Mouse (Mus musculus) MEL (cell line): Measurements from ENCODE around the gene Sdad1. TPM values are rescaled to one million over a fixed set of nuclear protein-coding genes. Genes with fewer than 3 reads are reported as not detected.

Source experiments
- DNase-seq: peaks from one replicate; pipeline ENCODE4 v3.0.0; 2011; ENCODE audit warnings: low read depth, low spot score
- H3K27ac ChIP-seq: 2 replicates; pipeline ENCODE4 v1.5.1; 2012; ENCODE audit warnings: low read depth, mild to moderate bottlenecking, control low read depth, low read length, moderate library complexity; ENCODE audit not compliant: control insufficient read depth
- H3K27me3 ChIP-seq, 2 experiments: fragments of 150-350 bp in 1 of 2; sonication (generic) in 1 of 2; 2 replicates each; pipeline ENCODE4 v1.6.1; 2012; ENCODE audit warnings: low read length in 2 of 2, mild to moderate bottlenecking in 2 of 2, improper control_type of control experiment in 1 of 2, moderate library complexity in 1 of 2; ENCODE audit not compliant: insufficient read depth in 2 of 2, control insufficient read depth in 1 of 2
- H3K36me3 ChIP-seq, 2 experiments: 2 replicates each; pipeline ENCODE4 v1.6.1; 2012 to 2014; ENCODE audit warnings: low read length in 2 of 2, improper control_type of control experiment in 1 of 2, inconsistent platforms in 1 of 2, mild to moderate bottlenecking in 1 of 2; ENCODE audit not compliant: insufficient read depth in 2 of 2, control insufficient read depth in 1 of 2
- H3K4me1 ChIP-seq, 2 experiments: fragments of 150-350 bp in 1 of 2; sonication (generic) in 1 of 2; 2 replicates each; pipeline ENCODE4 v1.6.1; 2012; ENCODE audit warnings: low read length in 2 of 2, improper control_type of control experiment in 1 of 2, mild to moderate bottlenecking in 1 of 2; ENCODE audit not compliant: insufficient read depth in 2 of 2, control insufficient read depth in 1 of 2
- H3K4me3 ChIP-seq, 2 experiments: fragments of 150-350 bp in 1 of 2; sonication (generic) in 1 of 2; 2 replicates each; pipeline ENCODE4 v1.5.1; 2012; ENCODE audit warnings: low read depth in 2 of 2, low read length in 2 of 2, mild to moderate bottlenecking in 2 of 2, moderate library complexity in 2 of 2, control low read depth in 1 of 2, improper control_type of control experiment in 1 of 2; ENCODE audit not compliant: control insufficient read depth in 1 of 2, insufficient read depth in 1 of 2
- H3K79me2 ChIP-seq: 2 replicates; pipeline ENCODE4 v1.6.1; 2012; ENCODE audit warnings: mild to moderate bottlenecking, low read length, moderate library complexity; ENCODE audit not compliant: control insufficient read depth, poor library complexity, insufficient read depth
- H3K9ac ChIP-seq: 2 replicates; pipeline ENCODE4 v1.6.1; 2012; ENCODE audit warnings: low read depth, mild to moderate bottlenecking, control low read depth, low read length, moderate library complexity; ENCODE audit not compliant: control insufficient read depth, poor library complexity, severe bottlenecking
- H3K9me3 ChIP-seq: fragments of 150-350 bp; sonication (generic); replicated peaks from 2 replicates; pipeline ENCODE4 v1.6.1; 2012; ENCODE audit warnings: mild to moderate bottlenecking, low read length, improper control_type of control experiment, moderate library complexity; ENCODE audit not compliant: insufficient read depth
- CHD1 ChIP-seq: IDR thresholded peaks from 2 replicates; pipeline ENCODE4 v1.6.1; 2012; ENCODE audit warnings: low read depth, mild to moderate bottlenecking, inconsistent platforms, low read length, improper control_type of control experiment
- CHD2 ChIP-seq: IDR thresholded peaks from 2 replicates; pipeline ENCODE4 v1.6.1; 2011; ENCODE audit warnings: low read length, improper control_type of control experiment
- CTCF ChIP-seq, 3 experiments: IDR thresholded peaks in 2 of 3; conservative IDR thresholded peaks in 1 of 3; 2 replicates each; pipeline ENCODE4 v1.5.1; 2011 to 2012; ENCODE audit warnings: low read length in 3 of 3, low read depth in 2 of 3, mild to moderate bottlenecking in 2 of 3, improper control_type of control experiment in 1 of 3, inconsistent platforms in 1 of 3, mixed read lengths in 1 of 3, moderate library complexity in 1 of 3; ENCODE audit not compliant: control insufficient read depth in 1 of 3, insufficient read depth in 1 of 3, poor library complexity in 1 of 3, severe bottlenecking in 1 of 3
- ELF1 ChIP-seq: IDR thresholded peaks from 2 replicates; pipeline ENCODE4 v1.6.1; 2014; ENCODE audit warnings: low read depth, mild to moderate bottlenecking, inconsistent platforms, low read length, improper control_type of control experiment, moderate library complexity
- EP300 ChIP-seq, 2 experiments: IDR thresholded peaks; 2 replicates each; pipeline ENCODE4 v1.6.1; 2011; ENCODE audit warnings: improper control_type of control experiment in 2 of 2, low read length in 2 of 2, low read depth in 1 of 2, mild to moderate bottlenecking in 1 of 2
- ETS1 ChIP-seq: IDR thresholded peaks from 2 replicates; pipeline ENCODE4 v1.6.1; 2012; ENCODE audit warnings: low read depth, mild to moderate bottlenecking, inconsistent platforms, low read length, improper control_type of control experiment, moderate library complexity
- GABPA ChIP-seq: IDR thresholded peaks from 2 replicates; pipeline ENCODE4 v1.6.1; 2012; ENCODE audit warnings: low read depth, mild to moderate bottlenecking, inconsistent platforms, low read length, improper control_type of control experiment, moderate library complexity
- GATA1 ChIP-seq: IDR thresholded peaks from 2 replicates; pipeline ENCODE4 v1.6.1; 2011; ENCODE audit warnings: low read depth, low read length, improper control_type of control experiment
- HCFC1 ChIP-seq: IDR thresholded peaks from 2 replicates; pipeline ENCODE4 v1.6.1; 2012; ENCODE audit warnings: low read depth, mild to moderate bottlenecking, inconsistent platforms, low read length, improper control_type of control experiment, moderate library complexity
- JUND ChIP-seq: IDR thresholded peaks from 2 replicates; pipeline ENCODE4 v1.6.1; 2011; ENCODE audit warnings: low read depth, mild to moderate bottlenecking, improper control_type of control experiment, low read length
- KAT2A ChIP-seq: conservative IDR thresholded peaks from 2 replicates; pipeline ENCODE4 v1.6.1; 2012; ENCODE audit warnings: low read depth, low read length, improper control_type of control experiment, inconsistent platforms
- MAFK ChIP-seq: IDR thresholded peaks from 2 replicates; pipeline ENCODE4 v1.6.1; 2011; ENCODE audit warnings: low read depth, mild to moderate bottlenecking, low read length, improper control_type of control experiment, borderline replicate concordance
- MAX ChIP-seq: IDR thresholded peaks from 2 replicates; pipeline ENCODE4 v1.6.1; 2011; ENCODE audit warnings: low read length, improper control_type of control experiment
- MAZ ChIP-seq: IDR thresholded peaks from 2 replicates; pipeline ENCODE4 v1.6.1; 2012; ENCODE audit warnings: low read depth, mild to moderate bottlenecking, inconsistent platforms, low read length, improper control_type of control experiment
- MEF2A ChIP-seq: IDR thresholded peaks from 2 replicates; pipeline ENCODE4 v1.6.1; 2014; ENCODE audit warnings: low read depth, mild to moderate bottlenecking, inconsistent platforms, low read length, improper control_type of control experiment; ENCODE audit not compliant: poor library complexity, insufficient replicate concordance, severe bottlenecking; ENCODE audit errors: extremely low read depth
- MYC ChIP-seq: IDR thresholded peaks from 2 replicates; pipeline ENCODE4 v1.6.1; 2011; ENCODE audit warnings: low read depth, mild to moderate bottlenecking, low read length, improper control_type of control experiment, moderate library complexity
- NELFE ChIP-seq: IDR thresholded peaks from 2 replicates; pipeline ENCODE4 v1.6.1; 2011; ENCODE audit warnings: low read depth, low read length, improper control_type of control experiment
- NRF1 ChIP-seq: IDR thresholded peaks from 2 replicates; pipeline ENCODE4 v1.6.1; 2014; ENCODE audit warnings: low read depth, mild to moderate bottlenecking, inconsistent platforms, low read length, improper control_type of control experiment, moderate library complexity; ENCODE audit not compliant: poor library complexity, insufficient read depth, severe bottlenecking
- POLR2A ChIP-seq, 2 experiments: IDR thresholded peaks; 2 replicates each; pipeline ENCODE4 v1.6.1; 2011 to 2012; ENCODE audit warnings: low read length in 2 of 2, mild to moderate bottlenecking in 2 of 2, control low read depth in 1 of 2, improper control_type of control experiment in 1 of 2, low read depth in 1 of 2, moderate library complexity in 1 of 2; ENCODE audit not compliant: control insufficient read depth in 1 of 2, insufficient read depth in 1 of 2, poor library complexity in 1 of 2
- POLR2AphosphoS2 ChIP-seq: IDR thresholded peaks from 2 replicates; pipeline ENCODE4 v1.6.1; 2011; ENCODE audit warnings: low read length, improper control_type of control experiment
- POLR2AphosphoS5 ChIP-seq: IDR thresholded peaks from 2 replicates; pipeline ENCODE4 v1.6.1; 2012; ENCODE audit warnings: low read depth, borderline replicate concordance, mild to moderate bottlenecking, inconsistent platforms, low read length, moderate library complexity, mixed read lengths
- RAD21 ChIP-seq: IDR thresholded peaks from 2 replicates; pipeline ENCODE4 v1.6.1; 2011; ENCODE audit warnings: mild to moderate bottlenecking, low read depth, low read length, improper control_type of control experiment
- RCOR1 ChIP-seq: IDR thresholded peaks from 2 replicates; pipeline ENCODE4 v1.6.1; 2012; ENCODE audit warnings: low read depth, mild to moderate bottlenecking, inconsistent platforms, low read length, improper control_type of control experiment
- SIN3A ChIP-seq: IDR thresholded peaks from 2 replicates; pipeline ENCODE4 v1.6.1; 2012; ENCODE audit warnings: low read length, improper control_type of control experiment, inconsistent platforms
- SMC3 ChIP-seq: IDR thresholded peaks from 2 replicates; pipeline ENCODE4 v1.6.1; 2011; ENCODE audit warnings: low read depth, low read length, improper control_type of control experiment
- TAL1 ChIP-seq: IDR thresholded peaks from 2 replicates; pipeline ENCODE4 v1.6.1; 2012; ENCODE audit warnings: mild to moderate bottlenecking, inconsistent platforms, low read length, moderate library complexity, mixed read lengths
- TCF12 ChIP-seq: IDR thresholded peaks from 2 replicates; pipeline ENCODE4 v1.6.1; 2014; ENCODE audit warnings: low read depth, mild to moderate bottlenecking, inconsistent platforms, low read length, improper control_type of control experiment, moderate library complexity
- USF2 ChIP-seq, 2 experiments: IDR thresholded peaks; 2 replicates each; pipeline ENCODE4 v1.6.1; 2011 to 2012; ENCODE audit warnings: improper control_type of control experiment in 2 of 2, low read length in 2 of 2, borderline replicate concordance in 1 of 2, inconsistent platforms in 1 of 2, low read depth in 1 of 2, mild to moderate bottlenecking in 1 of 2; ENCODE audit not compliant: insufficient read depth in 1 of 2
- ZKSCAN1 ChIP-seq: IDR thresholded peaks from 2 replicates; pipeline ENCODE4 v1.6.1; 2012; ENCODE audit warnings: low read depth, mild to moderate bottlenecking, inconsistent platforms, low read length, improper control_type of control experiment, moderate library complexity
- ZNF384 ChIP-seq: IDR thresholded peaks from 2 replicates; pipeline ENCODE4 v1.6.1; 2012; ENCODE audit warnings: low read depth, mild to moderate bottlenecking, inconsistent platforms, low read length, improper control_type of control experiment
- polyA plus RNA-seq, 2 experiments: library from polyadenylated mRNA; stranded (reverse) in 1 of 2; unstranded in 1 of 2; fragments of >175 nt in 1 of 2; fragments of >200 nt in 1 of 2; gene quantifications; 2 replicates each; pipeline versions ENCODE4 v1.2.1 to v1.2.4; 2012; ENCODE audit warnings: low replicate concordance in 2 of 2, low read depth in 1 of 2; ENCODE audit not compliant: insufficient read length in 2 of 2, insufficient read depth in 1 of 2, missing spikeins in 1 of 2
- total RNA-seq: library from RNA; depleted of rRNA; stranded (reverse); fragments of 300-350 nt; gene quantifications from 2 replicates; pipeline ENCODE4 v1.2.3, GENCODE M21; 2012

Sdad1 gene
- total and polyA plus RNA-seq, 3 experiments = 72.4 to 73.0 TPM; not detected in 1

DNA sequence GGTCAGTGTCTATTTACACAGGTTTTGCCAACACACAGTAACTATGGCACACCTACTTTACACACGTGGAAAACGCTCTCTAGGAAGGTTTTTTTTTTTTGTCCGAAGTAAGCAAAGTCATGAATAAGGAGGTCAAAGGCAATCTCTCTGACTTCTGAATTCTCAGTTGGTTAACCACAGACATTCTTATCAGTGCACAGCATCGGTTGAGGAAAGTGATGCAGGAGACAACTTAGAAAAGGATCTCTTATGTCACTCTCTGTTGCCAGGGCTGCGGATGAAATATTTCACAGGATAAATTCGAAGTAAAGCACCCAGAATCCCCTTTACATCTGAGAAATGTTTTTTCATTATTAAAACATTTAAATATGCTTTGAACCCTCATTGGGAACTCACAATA is 17.1 kb upstream of the Sdad1 start:
- no peak for DNase-seq
- Histone ChIP-seq H3K36me3 (peaks cover 0 to 2% of the 10 kb centered on the region in 2 experiments; a peak in 1 of 4 replicates), H3K27me3 (peaks cover 0 to 7% of the 10 kb centered on the region in 2 experiments; a peak in 3 of 4 replicates), H3K4me1 (peaks cover 0 to 11% of the 10 kb centered on the region in 2 experiments; a peak in 3 of 4 replicates), H3K27ac (no peak overlapping the region), H3K9ac (no peak overlapping the region), H3K9me3 (no peaks in the 10 kb centered on the region), H3K79me2 (no peaks in the 10 kb centered on the region), H3K4me3 (no peak overlapping the region)
- TF ChIP-seq POLR2A (IDR thresholded peaks at IDR 0.05; ENCODE audit: control insufficient read depth in 1 of 2, insufficient read depth in 1 of 2, low read depth in 1 of 2, low read length in 2 of 2, poor library complexity in 1 of 2) (no peak), RCOR1 (no peak), KAT2A (no peak), GATA1 (no peak), TAL1 (no peak), JUND (no peak), SIN3A (no peak), RAD21 (no peak), MAX (no peak), ZNF384 (no peak), POLR2AphosphoS2 (no peak), ETS1 (no peak), MYC (no peak), MAFK (no peak), GABPA (no peak), CHD1 (no peak), POLR2AphosphoS5 (no peak), TCF12 (no peak), ELF1 (no peak), CHD2 (no peak)

DNA sequence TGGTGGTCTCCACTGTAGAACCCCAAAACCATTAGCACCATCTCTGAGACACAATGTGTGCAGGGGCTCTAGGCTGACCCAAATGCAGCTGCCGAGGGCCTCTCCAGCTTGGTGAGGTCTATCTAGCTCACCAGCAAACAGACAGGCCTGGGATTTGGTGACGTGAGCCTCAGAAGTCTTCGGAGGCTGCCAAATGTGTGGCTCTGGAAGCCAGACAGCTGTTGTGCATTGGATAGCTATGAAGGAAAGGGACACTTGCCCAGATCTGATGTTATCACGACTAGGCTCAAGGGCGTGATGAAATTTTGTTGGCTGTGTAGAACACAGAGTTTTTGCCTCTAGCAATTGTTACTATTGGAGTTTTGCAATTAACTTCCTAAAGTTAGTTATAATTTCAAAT is 13.0 kb upstream of the Sdad1 start:
- no peaks in the 10 kb centered on the region for H3K9me3 ChIP-seq
- H3K27ac ChIP-seq = no peak overlapping the region
- TF ChIP-seq NELFE = no peak
- TF ChIP-seq POLR2A (IDR thresholded peaks at IDR 0.05; ENCODE audit: control insufficient read depth in 1 of 2, insufficient read depth in 1 of 2, low read depth in 1 of 2, low read length in 2 of 2, poor library complexity in 1 of 2) = no peak
- no peak for TF ChIP-seq KAT2A
- TF ChIP-seq SIN3A = no peak
- TF ChIP-seq NRF1 = no peak
- TF ChIP-seq EP300 (IDR thresholded peaks at IDR 0.05; ENCODE audit: low read depth in 1 of 2, low read length in 2 of 2) = no peak
- TF ChIP-seq ZKSCAN1 = no peak
- no peak for TF ChIP-seq MAX
- TF ChIP-seq MEF2A = no peak
- TF ChIP-seq MAZ = no peak
- TF ChIP-seq RAD21 = no peak
- TF ChIP-seq SMC3 = no peak
- TF ChIP-seq CTCF (IDR thresholded peaks at IDR 0.05 in 2 of 3, conservative IDR thresholded peaks at IDR 0.05 in 1 of 3; ENCODE audit: control insufficient read depth in 1 of 3, insufficient read depth in 1 of 3, low read depth in 2 of 3, low read length in 3 of 3, poor library complexity in 1 of 3, severe bottlenecking in 1 of 3) = no peak
- TF ChIP-seq GABPA = no peak
- TF ChIP-seq USF2 (IDR thresholded peaks at IDR 0.05; ENCODE audit: borderline replicate concordance in 1 of 2, insufficient read depth in 1 of 2, low read depth in 1 of 2, low read length in 2 of 2) = no peak
- no peak for TF ChIP-seq JUND
- TF ChIP-seq HCFC1 = no peak
- no peak overlapping the region for H3K4me3 ChIP-seq
- DNase-seq = peak; percentile 21
- H3K36me3 ChIP-seq = no peaks in the 10 kb centered on the region
- H3K9ac ChIP-seq = no peak overlapping the region
- H3K27me3 ChIP-seq = peaks cover 1 to 5% of the 10 kb centered on the region in 2 experiments; a peak in 2 of 4 replicates
- H3K79me2 ChIP-seq = no peaks in the 10 kb centered on the region
- peaks cover 0 to 4% of the 10 kb centered on the region in 2 experiments; a peak in 1 of 4 replicates for H3K4me1 ChIP-seq
